Mouse (Mus musculus) hindlimb bud, embryonic 11.5 days (tissue): ENCODE data around the gene Cabp2.
"Not testable (repeated sequence)": the region's sequence is repeated elsewhere in the genome, so short reads cannot be mapped to it uniquely, and the experiment has no call there.

Experiments
- DNase-seq: peaks from one replicate; pipeline ENCODE4 v3.0.0-alpha.2; 2012; ENCODE audit warnings: low read depth, low spot score; ENCODE audit errors: extremely low spot score

The Cabp2 gene

DNA sequence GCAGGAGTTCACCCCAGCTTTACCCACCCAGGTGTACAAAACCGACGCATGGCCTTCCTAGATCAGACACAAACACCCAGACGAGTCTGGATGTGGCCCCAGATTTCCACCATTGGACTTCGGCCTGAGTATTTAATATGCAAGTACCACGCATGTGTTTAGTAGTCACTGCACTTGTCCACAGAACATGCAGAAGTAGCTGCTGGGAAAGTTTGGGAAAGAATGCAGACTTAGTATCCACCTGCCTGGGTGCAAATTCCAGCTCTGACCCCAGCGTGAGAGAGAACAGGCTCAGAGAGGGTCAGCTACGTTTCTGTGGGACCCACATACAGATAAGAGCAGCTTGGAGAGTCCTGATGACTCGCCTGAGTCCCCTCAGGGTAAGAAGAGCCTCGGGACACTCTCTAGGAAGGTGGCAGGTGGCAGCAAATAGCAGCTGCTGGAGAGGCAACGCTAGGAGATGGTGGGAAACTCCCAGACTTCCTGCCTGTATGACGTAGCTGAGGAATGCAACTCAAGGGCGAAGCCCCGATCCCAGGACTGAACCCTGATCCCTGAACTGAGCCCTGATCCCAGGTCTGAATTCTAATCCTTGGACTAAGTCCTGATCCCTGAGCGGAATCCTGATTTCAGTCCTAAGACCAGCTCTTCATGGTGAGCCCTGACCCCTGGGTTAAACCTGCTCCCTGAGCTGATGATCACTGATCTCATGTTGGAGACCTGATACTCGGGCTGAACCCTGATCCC, 25.3 kb upstream of the Cabp2 start:
- no peak for DNase-seq

DNA sequence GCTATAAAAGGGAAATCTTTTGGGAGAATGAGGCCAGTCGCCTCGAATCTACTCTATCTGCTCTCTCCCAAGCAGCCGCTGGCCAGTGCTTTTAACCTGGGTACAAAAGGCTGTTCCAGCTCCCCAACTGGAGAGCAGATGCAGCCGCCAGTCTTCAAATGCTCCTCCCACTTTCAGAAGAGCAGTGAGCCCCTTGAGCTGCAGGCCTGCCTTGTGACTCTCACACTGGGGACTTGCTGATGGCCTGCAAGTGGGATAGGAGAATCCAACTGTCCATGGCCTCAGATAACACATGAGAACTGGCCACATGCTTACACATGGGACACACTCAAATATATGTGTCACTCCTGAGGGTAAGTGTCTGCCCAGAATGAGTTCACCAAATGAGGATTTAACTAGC, 24.7 kb upstream of the Cabp2 start:
- DNase-seq: no peak

DNA sequence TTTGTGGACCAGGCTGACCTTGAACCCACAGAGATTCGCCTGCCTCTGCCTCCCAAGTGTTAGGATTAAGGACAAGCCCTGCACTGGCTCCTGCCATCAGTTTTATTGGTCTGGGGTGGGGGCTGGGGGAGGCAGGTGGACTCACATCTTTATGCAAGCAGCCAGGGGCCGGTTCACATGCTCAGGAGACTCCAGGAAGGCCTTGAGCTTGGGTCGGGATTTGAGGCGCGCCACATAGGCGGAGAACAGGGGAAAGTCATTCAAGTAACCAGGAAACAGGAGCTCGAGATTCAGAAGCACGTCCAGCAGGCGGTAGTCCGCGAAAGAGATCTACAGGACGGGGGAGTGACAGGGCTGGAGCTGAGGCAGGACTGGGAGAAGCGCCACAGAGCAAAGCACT, 24.0 kb upstream of the Cabp2 start:
- no peak for DNase-seq

DNA sequence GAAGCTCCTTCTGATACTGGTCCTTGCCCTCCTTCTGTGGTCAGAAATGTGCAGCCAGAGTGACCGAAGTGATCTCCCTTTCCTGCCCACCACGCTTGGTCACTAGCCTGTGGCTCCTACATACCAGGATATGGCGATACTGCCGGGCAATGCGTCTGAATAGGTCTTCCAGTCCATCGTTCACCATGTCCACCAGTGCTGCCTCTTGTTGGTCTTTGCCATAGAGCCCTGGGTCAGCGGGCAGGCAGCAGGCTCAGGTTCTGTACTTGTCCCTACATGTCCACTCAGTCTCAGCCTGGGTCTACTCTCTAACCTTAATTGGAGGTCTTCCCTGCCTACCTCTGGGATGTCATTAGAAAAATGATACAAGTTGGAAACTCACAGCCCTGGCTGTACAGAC, 23.4 kb upstream of the Cabp2 start:
- DNase-seq: no peak

DNA sequence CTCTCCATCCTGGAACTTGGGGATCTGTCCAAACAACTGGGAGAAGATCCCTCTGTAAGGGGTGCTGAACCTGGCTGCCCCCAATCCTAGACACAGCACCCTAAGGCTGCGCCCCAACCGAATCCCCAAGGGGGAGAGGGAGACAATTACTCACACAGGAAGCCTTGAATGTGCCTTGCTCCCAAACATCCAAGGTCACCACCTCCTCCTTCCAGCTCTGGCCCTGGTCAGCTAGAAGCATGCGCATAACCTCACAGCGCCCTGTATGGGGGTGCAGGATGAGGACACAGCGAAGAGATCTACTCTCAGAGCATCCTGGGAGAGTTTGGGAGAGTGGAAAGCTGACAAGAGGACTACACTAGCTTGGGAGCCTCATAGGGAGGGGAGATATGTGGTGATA, 22.8 kb upstream of the Cabp2 start:
- no peak for DNase-seq

DNA sequence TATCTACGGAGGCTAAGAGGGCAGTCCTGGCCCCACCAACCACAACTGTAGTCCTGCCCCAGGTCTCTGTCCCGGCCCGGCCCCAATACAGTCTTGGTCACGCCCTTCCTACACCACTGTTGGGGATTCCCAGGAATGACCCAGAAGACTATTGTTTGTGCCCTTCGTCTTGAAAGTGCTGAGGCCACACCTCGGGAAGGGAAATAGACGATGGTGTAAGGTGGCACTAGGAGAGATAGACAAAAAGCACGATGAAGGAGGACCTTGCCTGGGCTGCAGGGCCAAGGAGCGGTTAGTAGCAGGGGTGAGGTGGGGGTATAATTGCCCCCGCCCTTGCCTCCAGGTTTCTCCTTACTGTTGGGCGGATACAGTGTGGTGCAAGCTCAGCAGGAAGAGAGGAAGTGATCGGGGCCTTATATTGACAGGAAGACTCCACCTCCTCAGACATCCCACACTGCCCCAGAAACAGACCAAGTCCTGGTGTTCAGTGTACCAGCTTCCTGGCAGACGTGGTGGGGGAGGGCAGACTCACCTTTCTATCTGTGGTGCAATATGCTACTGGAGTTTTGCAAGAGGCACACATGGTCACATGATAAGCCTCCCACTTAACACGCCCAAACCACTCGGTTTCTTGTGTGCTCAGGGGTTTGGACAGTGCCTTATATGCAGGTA, 22.2 kb upstream of the Cabp2 start, which contains the start of gene Gstp3:
TSS of gene Gstp3 (minus strand) at position 501 of the 672 bp plus-strand sequence.
- DNase-seq: no peak

DNA sequence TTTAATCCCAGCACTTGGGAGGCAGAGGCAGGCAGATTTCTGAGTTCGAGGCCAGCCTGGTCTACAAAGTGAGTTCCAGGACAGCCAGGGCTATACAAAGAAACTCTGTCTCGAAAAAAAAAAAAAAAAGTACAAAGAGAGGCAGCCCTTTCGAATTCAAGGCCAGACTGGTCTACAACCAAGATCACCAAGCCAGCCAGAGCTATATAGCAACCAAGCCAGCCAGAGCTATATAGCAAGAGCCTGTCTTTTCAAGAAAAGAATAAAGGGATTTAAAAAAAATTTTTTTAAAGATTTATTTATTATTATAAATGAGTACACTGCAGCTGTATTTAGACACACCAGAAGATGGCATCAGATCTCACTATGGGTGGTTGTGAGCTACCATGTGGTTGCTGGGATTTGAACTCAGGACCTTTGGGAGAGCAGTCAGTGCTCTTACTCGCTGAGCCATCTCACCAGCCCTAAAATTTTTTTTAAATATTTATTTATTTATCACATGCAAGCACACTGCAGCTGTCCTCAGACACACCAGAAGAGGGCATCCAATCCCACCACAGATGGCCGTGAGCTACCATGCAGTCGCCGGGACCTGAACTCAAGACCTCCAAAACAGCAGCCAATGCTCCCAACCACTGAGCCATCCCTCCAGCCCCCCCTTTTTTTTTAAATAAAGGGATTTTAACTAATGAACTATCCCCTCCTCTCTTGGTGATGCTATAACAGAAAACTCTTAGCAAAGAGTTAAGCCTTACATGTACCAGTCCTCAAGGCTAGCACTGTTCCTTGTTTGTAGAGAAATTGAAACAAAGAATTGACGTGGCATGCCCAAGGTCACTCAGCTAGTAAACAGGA, 21.1 kb upstream of the Cabp2 start:
- not testable (repeated sequence) for DNase-seq

DNA sequence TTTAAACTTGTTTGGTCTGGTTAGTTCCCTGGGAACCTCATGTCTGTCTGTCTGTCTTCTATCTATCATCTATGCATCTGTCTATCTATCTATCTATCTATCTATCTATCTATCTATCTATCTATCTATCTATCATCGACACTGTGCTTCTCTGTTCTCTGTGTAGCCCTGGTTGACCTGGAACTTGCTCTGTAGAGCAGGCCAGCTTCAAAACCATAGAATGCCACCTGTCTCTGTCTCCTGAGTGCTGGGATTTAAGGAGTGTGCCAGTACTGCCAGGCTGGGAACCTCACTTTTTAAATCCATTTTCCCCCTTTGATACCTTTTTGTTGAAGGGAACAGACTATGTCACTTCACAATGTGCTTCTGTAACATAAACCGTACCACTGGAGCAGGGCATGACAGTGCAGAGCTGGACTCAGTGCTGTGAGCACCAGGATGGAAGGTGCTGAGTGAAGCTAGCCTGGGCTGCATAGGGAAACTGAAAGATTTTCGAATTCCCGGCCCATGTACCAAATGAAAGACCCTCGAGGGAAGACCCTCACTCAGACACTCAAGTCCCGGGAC, 20.4 kb upstream of the Cabp2 start:
- DNase-seq: no peak

DNA sequence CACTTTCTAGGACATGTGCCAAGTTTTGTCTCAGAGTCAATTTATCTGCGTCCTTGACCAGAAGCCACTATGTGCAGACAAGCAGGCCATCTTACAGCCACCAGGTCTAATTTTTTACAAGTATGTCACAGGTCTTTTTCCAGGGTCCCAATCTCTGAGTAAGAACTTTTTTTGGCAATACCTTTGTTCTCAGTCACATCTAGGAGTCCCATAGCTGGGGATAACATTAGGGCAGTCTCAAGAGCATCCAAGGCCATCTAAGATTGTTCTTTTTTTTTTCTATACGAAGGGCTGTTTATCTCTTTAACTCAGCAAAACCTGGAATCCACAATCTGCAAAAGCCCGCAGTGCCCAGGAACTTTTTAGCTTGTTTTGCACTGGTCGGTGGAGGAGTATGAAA, 18.0 kb upstream of the Cabp2 start:
- DNase-seq: not testable (repeated sequence)

DNA sequence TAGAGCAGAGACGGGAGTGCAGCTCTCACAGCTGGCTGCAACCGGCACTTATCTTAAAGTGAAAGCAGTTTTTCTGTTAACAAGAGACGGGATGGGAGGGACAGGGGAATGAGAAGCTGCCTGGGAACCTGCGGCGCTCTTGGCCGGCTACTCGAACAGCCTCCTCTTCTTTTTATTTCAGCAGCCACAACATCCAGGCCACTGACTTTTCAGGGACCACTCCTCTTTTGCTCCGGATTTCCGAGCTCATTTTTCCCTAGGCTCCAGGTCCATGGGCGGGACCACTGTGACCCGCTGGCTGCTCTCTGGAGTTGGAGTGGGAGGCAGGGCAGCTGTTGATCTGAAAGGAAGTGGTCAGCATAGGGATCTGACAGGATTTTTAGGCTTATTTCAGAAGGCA, 16.9 kb upstream of the Cabp2 start:
- not testable (repeated sequence) for DNase-seq

DNA sequence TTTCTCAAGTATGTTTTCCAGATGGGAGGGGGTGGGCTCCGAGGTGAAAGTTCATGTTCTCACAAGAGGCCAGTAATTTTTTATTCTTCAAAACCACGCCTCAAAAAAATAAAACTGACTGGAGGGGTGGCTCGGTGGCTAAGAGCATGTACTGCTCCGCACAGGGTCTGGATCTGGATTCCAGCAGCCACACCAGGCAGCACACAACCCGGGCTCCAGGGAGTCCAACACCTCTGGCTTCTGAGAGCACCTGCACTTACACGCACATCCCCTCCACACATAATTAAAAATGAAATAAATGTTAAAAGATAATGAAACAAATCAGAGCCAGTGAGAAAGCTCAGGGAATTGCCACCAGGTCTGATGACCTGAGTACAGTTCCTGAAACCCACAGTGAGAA, 15.1 kb upstream of the Cabp2 start:
- no peak for DNase-seq

DNA sequence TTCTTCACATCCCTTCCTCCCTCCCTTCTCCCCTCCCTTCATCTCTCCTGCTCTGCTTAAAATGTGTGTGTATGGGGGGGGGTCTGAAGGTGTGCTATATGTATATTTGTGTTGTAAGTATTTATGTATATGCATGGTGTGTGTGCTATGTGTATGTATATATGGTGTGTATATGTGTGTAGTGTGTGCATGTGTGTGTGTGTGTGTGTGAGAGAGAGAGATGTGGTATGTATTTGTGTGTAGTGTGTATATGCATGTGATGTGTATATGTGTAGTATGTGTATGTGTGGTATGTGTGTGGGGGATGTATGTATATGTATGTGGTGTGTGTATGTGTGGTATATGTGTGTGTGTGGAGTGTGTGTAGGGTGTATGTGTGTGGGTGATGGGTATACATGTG, 14.5 kb upstream of the Cabp2 start:
- DNase-seq: no peak

DNA sequence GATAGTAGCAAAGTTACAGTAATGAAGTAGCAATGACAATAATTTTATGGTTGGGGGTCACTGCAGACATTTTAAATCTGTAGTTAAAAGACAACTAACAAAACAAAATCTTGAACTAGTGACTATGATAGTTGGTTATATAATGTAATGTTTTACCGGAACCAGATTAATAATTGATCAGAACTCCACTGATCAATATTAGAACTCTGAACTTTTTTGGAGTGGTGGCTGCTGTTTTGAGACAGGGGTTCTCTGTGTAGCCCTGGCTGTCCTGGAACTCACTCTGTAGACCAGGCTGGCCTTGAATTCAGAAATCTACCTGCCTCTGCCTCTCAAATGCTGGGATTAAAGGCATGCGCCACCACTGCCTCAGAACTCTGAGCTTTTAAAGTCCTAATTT, 13.1 kb upstream of the Cabp2 start:
- not testable (repeated sequence) for DNase-seq

DNA sequence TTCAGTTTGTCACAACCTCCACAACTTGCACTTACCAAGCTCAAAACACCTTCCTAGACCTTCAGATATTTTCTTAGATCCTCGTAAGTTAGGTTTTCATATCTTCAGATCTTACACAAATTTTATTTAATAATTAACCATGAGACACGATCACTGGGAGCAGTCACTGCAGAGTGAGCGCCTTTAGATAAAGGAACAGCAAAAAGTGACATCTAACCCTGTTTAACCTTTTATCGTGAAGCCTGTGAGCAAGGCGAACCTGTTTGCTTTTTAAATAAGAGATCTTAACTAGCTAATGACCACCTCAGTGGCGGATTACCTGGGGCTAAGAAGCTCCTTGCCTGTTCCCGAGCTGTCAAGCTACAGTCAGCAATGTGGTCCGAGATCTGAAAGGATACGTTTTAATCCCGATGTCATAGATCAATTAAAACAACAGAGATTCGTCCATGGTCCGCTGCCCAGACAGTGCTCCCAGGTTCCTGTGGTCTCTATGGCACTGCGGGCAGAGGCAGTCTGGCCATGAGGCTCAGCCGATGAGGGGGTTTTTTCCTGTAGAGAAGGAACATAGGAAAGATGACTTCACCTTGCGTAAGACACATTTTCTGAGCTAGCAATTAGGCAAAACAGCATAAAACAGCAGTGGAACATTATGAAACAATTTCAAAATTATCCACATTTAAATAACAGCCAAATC, 12.5 kb upstream of the Cabp2 start:
- no peak for DNase-seq

DNA sequence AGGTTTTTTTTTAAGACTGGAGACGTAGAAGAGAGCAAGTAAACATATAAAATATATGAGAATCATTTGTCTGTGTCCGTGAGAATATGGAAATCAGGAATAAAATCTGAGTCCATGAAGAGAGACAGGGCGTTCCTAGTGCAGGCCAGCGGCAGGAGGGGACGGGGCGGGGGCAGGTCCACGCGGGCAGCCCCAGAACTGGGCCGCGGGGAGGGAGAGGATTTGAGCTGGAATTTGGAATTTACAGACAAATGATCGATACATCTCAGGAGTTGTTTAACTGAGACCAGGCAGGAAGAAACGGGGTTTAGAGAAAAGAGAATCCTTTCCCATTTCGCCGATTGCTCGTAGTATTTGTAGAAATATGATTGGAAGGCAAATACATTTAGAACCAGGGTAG, 11.1 kb upstream of the Cabp2 start:
- DNase-seq: no peak

DNA sequence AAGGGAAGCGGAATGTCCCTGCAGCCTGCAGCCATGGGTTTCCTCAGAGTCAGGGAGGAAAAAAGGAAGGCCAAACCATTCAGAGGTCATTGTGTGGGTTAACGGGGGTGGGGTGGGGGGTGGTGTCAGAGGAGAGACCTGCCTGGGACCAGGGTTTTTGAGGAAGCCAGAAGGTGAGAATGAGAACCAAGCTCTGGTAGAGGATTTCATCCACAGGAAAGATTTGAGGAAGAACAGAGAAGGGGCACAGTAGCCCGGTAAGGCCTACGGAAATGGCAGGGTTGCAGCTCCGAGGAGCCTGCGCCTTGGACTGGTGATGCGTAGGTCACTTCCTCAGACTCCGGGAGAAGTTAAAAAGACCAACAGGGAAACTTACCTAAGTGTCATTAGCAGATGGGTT, 10.6 kb upstream of the Cabp2 start:
- no peak for DNase-seq

DNA sequence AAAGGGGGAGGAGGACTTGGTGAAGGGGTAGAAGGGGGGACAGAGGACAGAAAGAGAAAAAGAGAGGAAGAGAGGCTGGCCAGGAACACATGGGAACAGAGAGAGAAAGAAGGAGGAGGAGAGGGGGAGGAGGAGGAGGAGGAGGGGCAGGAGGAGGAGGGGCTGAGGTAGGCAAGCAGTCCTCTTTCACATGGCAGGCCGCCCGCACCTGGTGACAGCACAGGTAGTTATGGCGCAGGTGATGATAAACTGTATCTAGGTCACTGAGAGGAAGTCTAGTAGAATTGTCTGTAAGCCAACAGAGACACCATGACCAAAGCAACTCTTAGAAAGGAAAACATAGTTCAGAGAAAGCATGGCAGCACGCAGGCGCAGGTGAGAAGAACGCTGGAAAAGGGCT, 10.0 kb upstream of the Cabp2 start:
- DNase-seq: no peak

DNA sequence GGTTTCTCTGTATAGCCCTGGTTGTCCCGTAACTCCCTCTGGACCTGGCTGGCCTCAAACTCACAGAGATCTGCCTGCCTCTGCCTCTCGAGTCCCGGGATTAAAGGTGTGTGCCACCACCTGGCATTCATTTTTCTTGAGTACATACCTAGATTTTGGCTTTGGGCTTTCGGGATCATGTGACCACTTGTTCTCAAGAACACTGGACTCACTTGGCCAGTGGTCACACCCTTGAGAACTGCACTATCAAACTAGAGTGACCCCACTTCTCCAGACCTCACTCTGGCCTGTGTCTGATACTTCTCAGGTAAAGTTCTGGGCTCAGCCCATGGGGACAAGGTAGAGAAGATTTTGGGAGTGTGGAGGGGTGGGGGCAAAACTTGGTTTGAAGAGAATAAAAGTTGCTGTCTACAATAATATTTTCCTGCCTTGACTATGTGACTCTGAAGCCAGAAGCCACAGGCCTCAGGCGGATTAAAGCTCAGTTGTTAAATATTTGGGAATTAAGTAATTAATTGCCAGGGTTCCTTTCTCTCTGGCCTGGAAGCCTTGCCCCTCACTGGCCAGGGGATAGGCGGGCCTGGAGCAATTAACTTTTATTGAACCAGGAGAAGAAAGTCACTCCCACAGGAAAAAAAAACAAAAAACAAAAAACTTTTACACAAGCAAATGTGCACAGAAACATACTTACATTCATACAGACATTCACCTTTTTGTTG, 8.5 kb upstream of the Cabp2 start:
- no peak for DNase-seq

DNA sequence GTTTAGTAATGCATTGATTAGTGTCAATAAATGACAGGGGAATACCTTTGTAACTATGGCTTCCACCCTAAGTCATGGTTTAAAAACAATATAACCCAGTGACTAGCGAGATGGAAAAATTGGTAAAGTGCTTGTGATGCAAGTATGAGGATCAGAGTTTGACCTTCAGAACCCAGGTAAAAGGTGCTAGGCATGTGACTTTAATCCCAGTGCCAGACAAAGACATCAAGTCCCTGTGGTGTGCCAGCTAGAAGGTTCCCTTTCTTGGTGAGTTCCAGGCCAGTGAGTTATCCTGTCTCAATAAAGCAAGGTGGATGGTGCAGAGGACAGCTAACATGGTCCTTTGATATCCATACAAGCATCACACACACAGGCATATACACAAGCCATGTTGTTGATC, 5.8 kb upstream of the Cabp2 start:
- DNase-seq: no peak

DNA sequence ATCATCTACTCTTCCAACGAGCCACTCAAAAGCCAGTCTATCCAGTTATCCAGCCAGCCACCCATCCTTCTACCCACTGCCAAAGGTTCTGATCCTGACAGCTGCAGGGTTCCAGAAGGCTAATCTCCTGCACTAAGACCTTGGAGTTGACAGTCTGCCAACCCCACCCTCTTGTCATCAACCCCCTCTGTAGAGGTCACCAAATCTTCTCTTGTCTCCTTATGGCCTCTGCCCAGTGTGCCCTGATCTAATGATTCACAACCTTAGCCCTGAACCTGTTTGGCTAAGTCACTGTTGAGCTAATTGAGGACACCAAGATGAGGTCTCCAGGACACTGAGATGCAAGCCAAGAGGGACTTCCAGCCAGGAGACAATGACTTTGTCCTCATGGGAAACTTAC, 1.8 kb upstream of the Cabp2 start:
- no peak for DNase-seq
